Mouse (Mus musculus) stomach, embryonic 16.5 days (tissue): ENCODE results near the gene Tshz2. TPM values are rescaled to one million over a fixed set of nuclear protein-coding genes. Genes with fewer than 3 reads are reported as not detected.
"Not testable (repeated sequence)": the region's sequence is repeated elsewhere in the genome, so short reads cannot be mapped to it uniquely, and the experiment has no call there.

ENCODE experiments used
- ATAC-seq: fragments of 200-750 bp; cut with Nextera tagmentation; 2 replicates; pipeline ENCODE4 v1.8.0; 2017; ENCODE audit warnings: moderate number of reproducible peaks, moderate TSS enrichment; ENCODE audit not compliant: insufficient read depth, low FRiP score
- H3K27ac ChIP-seq: fragments of 300-500 bp; sonication (generic); 2 replicates; pipeline ENCODE4 v1.5.1; 2014; ENCODE audit warnings: low read length
- H3K27me3 ChIP-seq: fragments of 300-500 bp; sonication (generic); 2 replicates; pipeline ENCODE4 v1.6.1; 2014; ENCODE audit warnings: low read length, control low read depth, mixed read lengths; ENCODE audit not compliant: control insufficient read depth, insufficient read depth
- H3K36me3 ChIP-seq: fragments of 300-500 bp; sonication (generic); 2 replicates; pipeline ENCODE4 v1.6.1; 2014; ENCODE audit warnings: low read length; ENCODE audit not compliant: control insufficient read depth, insufficient read depth
- H3K4me1 ChIP-seq: fragments of 300-500 bp; sonication (generic); 2 replicates; pipeline ENCODE4 v1.6.1; 2014; ENCODE audit warnings: low read length, control low read depth, mixed read lengths; ENCODE audit not compliant: control insufficient read depth, insufficient read depth
- H3K4me2 ChIP-seq: fragments of 300-500 bp; sonication (generic); 2 replicates; pipeline ENCODE4 v1.6.1; 2014; ENCODE audit warnings: low read depth, low read length, mixed read lengths
- H3K4me3 ChIP-seq: fragments of 300-500 bp; sonication (generic); replicated peaks from 2 replicates; pipeline ENCODE4 v1.5.1; 2014; ENCODE audit warnings: mild to moderate bottlenecking, low read length
- H3K9ac ChIP-seq: fragments of 300-500 bp; sonication (generic); 2 replicates; pipeline ENCODE4 v1.6.1; 2014; ENCODE audit warnings: low read length
- H3K9me3 ChIP-seq: fragments of 300-500 bp; sonication (generic); replicated peaks from 2 replicates; pipeline ENCODE4 v1.6.1; 2016; ENCODE audit warnings: low read length, control low read depth; ENCODE audit not compliant: control insufficient read depth
- WGBS: fragments of 180-500 bp; shearing (Covaris S2); extraction: QIAGEN DNeasy Blood & Tissue Kit; methylation state at CpG from one replicate; pipeline ENCODE4 v1.1.7; 2014; 5-methylcytosine and 5-hydroxymethylcytosine counted together
- polyA plus RNA-seq: library from polyadenylated mRNA; unstranded; fragments of >200 nt; fragmentation: Nextera tagmentation; extraction: Ambion mirVana; gene quantifications from 2 replicates; pipeline ENCODE4 v1.2.1, GENCODE M21; 2015

The Tshz2 gene
- polyA plus RNA-seq, 1 experiment from 2014 or later, result 13.5 TPM

- Histone ChIP-seq H3K9ac (no peak overlapping the region), H3K4me2 (no peak overlapping the region)
- WGBS, result 76% methylated on average over 11 of the region's 11 CpGs
Measured at GRCm38 (mm10) chr2:169854491-169854890, 221.7 kb downstream of the Tshz2 start.

GRCm38 (mm10) chr2:169857041-169857440 lies 224.2 kb downstream of the Tshz2 start:
- H3K4me1 ChIP-seq, H3K4me2 ChIP-seq, H3K4me3 ChIP-seq, H3K36me3 ChIP-seq, H3K27ac ChIP-seq, H3K27me3 ChIP-seq, H3K9me3 ChIP-seq, ATAC-seq, H3K9ac ChIP-seq: not testable (repeated sequence)

More at GRCm38 (mm10) chr2:169854491-169854890, 221.7 kb downstream of the Tshz2 start:
- H3K9me3 ChIP-seq, result no peaks in the 10 kb centered on the region
- no peaks in the 10 kb centered on the region for H3K4me1 ChIP-seq
- H3K27ac ChIP-seq, result no peak overlapping the region
- H3K27me3 ChIP-seq, result no peaks in the 10 kb centered on the region
- no peak overlapping the region for H3K4me3 ChIP-seq
- H3K36me3 ChIP-seq, result no peaks in the 10 kb centered on the region
- ATAC-seq, result no peak

GRCm38 (mm10) chr2:169859078-169859855 lies 226.5 kb downstream of the Tshz2 start:
- Histone ChIP-seq H3K36me3 (no peaks in the 10 kb centered on the region), H3K9ac (no peak overlapping the region), H3K4me2 (no peak overlapping the region), H3K4me1 (peaks cover 5% of the 10 kb centered on the region), H3K27me3 (no peaks in the 10 kb centered on the region), H3K27ac (no peak overlapping the region), H3K9me3 (no peaks in the 10 kb centered on the region), H3K4me3 (no peak overlapping the region)
- ATAC-seq, result no peak
- WGBS, result 45% methylated on average over 4 of the region's 4 CpGs

- H3K4me2 ChIP-seq, result no peak overlapping the region
- H3K27ac ChIP-seq, result no peak overlapping the region
- no peak overlapping the region for H3K9ac ChIP-seq
- no peak for ATAC-seq
- no peaks in the 10 kb centered on the region for H3K27me3 ChIP-seq
- no peak overlapping the region for H3K4me3 ChIP-seq
- H3K4me1 ChIP-seq, result peaks cover 5% of the 10 kb centered on the region
- no peaks in the 10 kb centered on the region for H3K36me3 ChIP-seq
- 39% methylated on average over 5 of the region's 5 CpGs for WGBS
- no peaks in the 10 kb centered on the region for H3K9me3 ChIP-seq
Measured at GRCm38 (mm10) chr2:169860895-169861294, 228.1 kb downstream of the Tshz2 start.

GRCm38 (mm10) chr2:169862701-169863100 lies 229.9 kb downstream of the Tshz2 start:
- ATAC-seq, result no peak

GRCm38 (mm10) chr2:169869468-169869867 lies 236.7 kb downstream of the Tshz2 start:
- Histone ChIP-seq H3K27me3 (no peaks in the 10 kb centered on the region), H3K36me3 (no peaks in the 10 kb centered on the region), H3K27ac (no peak overlapping the region), H3K4me3 (no peak overlapping the region), H3K4me2 (no peak overlapping the region), H3K4me1 (no peaks in the 10 kb centered on the region; the same call in 1 of the 2 replicates), H3K9me3 (no peaks in the 10 kb centered on the region), H3K9ac (no peak overlapping the region)
- no peak for ATAC-seq
- 70% methylated on average over 7 of the region's 7 CpGs for WGBS

More at GRCm38 (mm10) chr2:169862701-169863100, 229.9 kb downstream of the Tshz2 start:
- Histone ChIP-seq H3K4me1 (peaks cover 5% of the 10 kb centered on the region), H3K9ac (no peak overlapping the region), H3K27ac (no peak overlapping the region), H3K4me3 (no peak overlapping the region), H3K27me3 (no peaks in the 10 kb centered on the region), H3K36me3 (no peaks in the 10 kb centered on the region), H3K9me3 (no peaks in the 10 kb centered on the region), H3K4me2 (no peak overlapping the region)
- 25% methylated on average over 6 of the region's 6 CpGs for WGBS

GRCm38 (mm10) chr2:169870503-169870902 lies 237.7 kb downstream of the Tshz2 start:
- H3K36me3 ChIP-seq, result no peaks in the 10 kb centered on the region
- WGBS, result 52% methylated on average over 5 of the region's 5 CpGs
- H3K4me1 ChIP-seq, result no peaks in the 10 kb centered on the region; the same call in 1 of the 2 replicates
- H3K4me3 ChIP-seq, result no peak overlapping the region
- H3K4me2 ChIP-seq, result no peak overlapping the region
- H3K9ac ChIP-seq, result no peak overlapping the region
- no peak for ATAC-seq
- H3K9me3 ChIP-seq, result no peaks in the 10 kb centered on the region
- H3K27ac ChIP-seq, result no peak overlapping the region
- no peaks in the 10 kb centered on the region for H3K27me3 ChIP-seq

GRCm38 (mm10) chr2:169871436-169872060 lies 238.7 kb downstream of the Tshz2 start:
- no peaks in the 10 kb centered on the region for H3K9me3 ChIP-seq
- 93% methylated on average over 8 of the region's 8 CpGs for WGBS
- H3K9ac ChIP-seq, result no peak overlapping the region
- no peaks in the 10 kb centered on the region; the same call in 1 of the 2 replicates for H3K4me1 ChIP-seq
- no peak overlapping the region for H3K4me3 ChIP-seq
- H3K27ac ChIP-seq, result no peak overlapping the region
- no peak for ATAC-seq
- H3K4me2 ChIP-seq, result no peak overlapping the region
- no peaks in the 10 kb centered on the region for H3K36me3 ChIP-seq
- no peaks in the 10 kb centered on the region for H3K27me3 ChIP-seq

GRCm38 (mm10) chr2:169873442-169873841 lies 240.6 kb downstream of the Tshz2 start:
- Histone ChIP-seq H3K4me1 (no peaks in the 10 kb centered on the region), H3K27ac (peak overlapping the region; percentile 34), H3K36me3 (no peaks in the 10 kb centered on the region), H3K9ac (no peak overlapping the region), H3K9me3 (no peaks in the 10 kb centered on the region), H3K27me3 (no peaks in the 10 kb centered on the region), H3K4me2 (peak overlapping the region; percentile 26), H3K4me3 (no peak overlapping the region)
- no peak for ATAC-seq
- 51% methylated on average over 16 of the region's 16 CpGs for WGBS
